Mouse (Mus musculus) left cerebral cortex, postnatal 4 days (tissue): ENCODE data around the gene Camta1. TPM values are rescaled to one million over a fixed set of nuclear protein-coding genes. Genes with fewer than 3 reads are reported as not detected.

Experiments used
- DNase-seq: peaks from one replicate; pipeline ENCODE4 v3.0.0-alpha.2; 2022
- intact Hi-C: fragments of 180-260 bp; cut with DNase I; formaldehyde crosslinking; loops from one replicate; pipeline ENCODE4 v1.15.1; 2025
- total RNA-seq, 2 experiments: library from RNA; stranded (reverse); gene quantifications; 2 replicates each; pipeline ENCODE4 v1.2.3; 2021

Camta1 gene
- total RNA-seq, 2 experiments from 2014 or later = 198 to 204 TPM

DNA sequence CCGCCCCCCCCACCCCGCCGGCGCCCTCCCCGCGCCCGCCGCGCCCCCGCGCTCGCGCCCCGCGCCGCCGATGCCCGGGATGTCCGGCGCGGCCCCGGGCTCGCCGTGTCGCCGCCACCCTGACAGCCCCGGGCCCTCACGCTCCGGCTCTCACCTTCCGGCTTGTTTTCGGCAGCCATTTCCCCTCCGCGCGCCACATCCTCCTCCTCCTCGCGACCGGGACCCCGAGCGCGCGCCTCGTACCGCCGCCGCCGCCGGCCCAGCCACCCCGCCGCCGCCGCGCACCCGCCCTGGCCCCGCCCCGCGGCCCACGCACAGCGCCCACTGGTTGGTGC, 238 bp downstream of the Camta1 start:
- intact Hi-C loops = no loop called here
- no peak for DNase-seq

DNA sequence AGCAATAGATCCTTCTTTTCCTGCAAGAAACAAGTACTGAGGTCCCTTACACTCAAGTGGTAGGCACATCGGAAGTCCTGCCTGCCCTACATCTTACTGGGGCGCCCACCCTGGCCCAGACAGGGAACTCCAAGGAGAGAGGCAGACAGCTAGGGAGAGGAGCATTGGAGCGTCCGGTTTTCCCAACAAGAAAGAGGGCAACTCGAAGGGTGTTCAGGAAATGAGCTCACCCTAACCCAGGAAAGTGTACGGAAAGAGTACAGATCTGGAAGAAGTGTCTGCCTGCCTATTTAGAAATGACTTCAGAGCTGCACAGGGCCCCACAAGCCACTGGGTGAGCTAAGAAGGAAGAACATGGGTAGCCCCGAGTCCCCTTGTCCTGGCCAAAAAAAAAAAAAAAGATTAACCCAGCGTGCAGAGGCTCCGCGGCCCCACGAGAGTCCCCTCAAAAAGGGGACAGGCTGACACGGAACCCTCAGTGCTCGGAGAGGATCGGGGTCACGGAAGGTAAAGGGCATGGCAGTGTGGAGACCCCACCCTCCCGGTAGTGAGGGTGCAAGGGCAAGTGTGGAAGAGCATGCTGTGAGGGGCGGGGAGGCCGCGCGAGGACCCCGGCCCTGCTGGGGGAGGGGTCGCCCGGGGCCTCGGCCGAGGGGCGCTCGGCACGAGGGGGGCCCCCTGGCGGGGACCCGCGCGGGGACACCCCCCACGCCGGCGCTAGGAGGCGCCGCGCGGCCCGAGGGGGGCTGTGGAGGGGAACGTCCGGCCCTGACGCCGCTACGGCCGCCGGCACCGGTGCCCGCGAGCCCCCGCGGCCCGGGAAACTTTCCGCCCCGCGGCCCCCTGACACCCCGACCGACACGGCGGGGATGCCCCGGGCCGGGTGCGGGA, 990 bp downstream of the Camta1 start:
- intact Hi-C loops = no loop called here
- peak; percentile 27 for DNase-seq

DNA sequence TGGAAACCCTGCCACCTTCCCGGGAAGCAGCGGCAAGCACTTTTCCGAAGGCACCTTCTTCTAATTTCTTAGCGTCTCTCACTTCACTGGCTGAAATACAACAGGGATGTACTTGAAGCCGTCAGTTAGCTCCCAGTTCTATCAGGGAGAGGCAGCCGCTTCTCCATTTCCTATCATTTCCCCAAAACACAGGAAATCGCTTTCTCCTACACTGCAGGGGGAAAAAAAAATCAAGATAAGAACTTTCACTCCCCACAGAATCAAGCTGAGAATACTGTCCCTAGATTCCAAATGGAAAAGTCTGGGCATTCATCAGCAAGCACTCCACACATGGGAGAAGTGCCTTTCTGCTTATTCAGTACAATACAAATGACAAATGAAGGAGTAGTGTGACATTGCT, 2.4 kb downstream of the Camta1 start:
- intact Hi-C loops = loop anchor here (10.0 kb wide), 1 partner anchor 374 kb away; no protein-coding TSS in a partner anchor
- DNase-seq = no peak

DNA sequence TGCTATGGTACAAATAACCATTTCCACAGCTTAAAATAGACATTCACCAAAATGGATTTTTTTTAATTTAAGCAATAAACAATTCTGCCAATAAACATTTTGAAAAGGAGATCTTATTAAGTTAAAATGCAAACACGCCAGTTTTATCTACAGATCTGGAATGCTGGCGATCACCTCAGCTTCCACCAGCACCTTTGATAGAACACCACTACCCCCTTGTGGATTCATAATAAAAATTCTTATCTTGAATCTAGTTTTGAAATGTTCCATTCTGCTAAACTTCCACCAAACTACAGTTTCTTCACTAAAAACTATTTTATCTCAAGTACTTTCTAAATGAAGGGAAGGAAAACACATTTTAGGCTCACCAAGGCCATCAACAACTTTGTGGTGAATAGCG, 7.7 kb downstream of the Camta1 start:
- DNase-seq = no peak
- intact Hi-C loops = loop anchor here (5.0 to 10.0 kb wide), 2 partner anchors 369 to 702 kb away; no protein-coding TSS in a partner anchor

DNA sequence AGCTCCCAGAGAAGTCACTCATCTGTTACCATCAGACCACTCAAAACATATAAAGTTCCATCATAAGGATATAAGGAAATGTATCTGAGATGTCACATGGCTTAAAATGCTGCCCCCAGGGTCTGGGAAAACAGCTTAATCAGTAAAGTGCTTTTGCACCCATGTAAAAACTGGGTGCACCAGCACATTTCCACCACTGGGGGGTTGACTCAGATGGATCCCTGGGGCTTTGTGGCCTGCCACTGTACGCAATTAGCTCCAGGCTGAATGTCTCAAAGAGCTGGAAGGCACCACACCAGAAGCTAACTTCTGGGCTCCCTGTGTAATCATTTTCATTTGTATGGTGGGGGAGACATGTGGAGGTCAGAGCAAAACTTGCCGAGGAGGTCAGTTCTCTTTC, 10.5 kb downstream of the Camta1 start:
- DNase-seq = peak; percentile 45
- intact Hi-C loops = loop anchor here (5.0 to 10.0 kb wide), 2 partner anchors 366 to 699 kb away; no protein-coding TSS in a partner anchor

DNA sequence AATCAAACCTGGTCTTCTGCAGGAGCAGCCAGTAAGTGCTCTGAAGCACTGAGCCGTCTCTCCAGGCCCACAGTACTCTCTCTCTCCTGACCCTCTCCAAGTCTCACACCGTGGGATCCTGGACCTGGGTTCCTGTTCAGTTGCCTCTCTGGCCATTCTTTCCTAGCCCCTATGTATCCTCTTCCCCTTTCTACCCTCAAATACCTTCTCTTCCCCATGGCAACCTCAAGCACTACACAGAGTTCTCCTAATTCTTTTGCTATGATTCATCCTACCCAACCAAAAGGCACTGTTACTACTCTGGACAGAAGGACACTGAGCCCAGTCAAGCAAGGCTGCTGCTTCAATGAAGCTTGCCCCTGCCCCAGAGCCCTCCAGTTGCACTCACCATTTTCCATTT, 19.1 kb downstream of the Camta1 start:
- intact Hi-C loops = no loop called here
- no peak for DNase-seq

DNA sequence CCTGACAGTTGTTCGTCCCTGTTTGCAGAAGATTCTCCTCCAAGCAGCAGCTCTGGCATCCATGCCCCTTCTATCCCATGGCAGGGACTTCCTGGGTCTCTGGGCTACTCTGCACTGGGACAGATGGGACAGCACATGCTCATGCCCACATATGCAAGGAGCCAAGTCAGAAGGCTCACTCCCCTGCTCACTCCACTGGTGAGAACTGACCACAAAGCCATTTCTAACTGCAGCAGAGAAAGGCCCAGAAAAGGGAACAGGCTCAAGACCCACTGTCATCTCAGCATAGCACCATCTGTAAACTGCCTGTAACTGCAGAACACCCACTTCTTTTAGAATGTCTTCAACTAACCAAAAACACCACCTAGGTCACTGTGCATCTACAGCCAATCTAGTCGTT, 23.2 kb downstream of the Camta1 start:
- intact Hi-C loops = no loop called here
- peak; percentile 17 for DNase-seq

DNA sequence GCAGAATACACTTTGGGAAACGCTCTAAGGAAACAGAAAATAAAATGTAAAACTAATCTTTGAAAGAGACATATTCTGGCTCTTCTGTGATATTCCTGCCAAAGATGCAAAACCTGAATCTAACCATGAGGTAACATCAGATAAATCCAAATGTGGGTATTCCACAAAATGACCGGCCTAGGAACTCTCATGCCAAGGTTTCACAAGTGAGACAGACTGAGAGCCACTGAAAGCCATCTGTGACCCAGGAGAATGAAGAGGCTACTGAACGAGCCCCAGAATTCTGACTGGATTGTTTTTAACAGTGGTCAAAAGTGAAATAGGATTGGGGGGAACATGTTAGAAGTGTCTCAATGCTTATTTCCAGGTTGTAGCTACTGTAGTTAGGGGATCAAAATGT, 25.8 kb downstream of the Camta1 start:
- DNase-seq = no peak
- intact Hi-C loops = no loop called here

DNA sequence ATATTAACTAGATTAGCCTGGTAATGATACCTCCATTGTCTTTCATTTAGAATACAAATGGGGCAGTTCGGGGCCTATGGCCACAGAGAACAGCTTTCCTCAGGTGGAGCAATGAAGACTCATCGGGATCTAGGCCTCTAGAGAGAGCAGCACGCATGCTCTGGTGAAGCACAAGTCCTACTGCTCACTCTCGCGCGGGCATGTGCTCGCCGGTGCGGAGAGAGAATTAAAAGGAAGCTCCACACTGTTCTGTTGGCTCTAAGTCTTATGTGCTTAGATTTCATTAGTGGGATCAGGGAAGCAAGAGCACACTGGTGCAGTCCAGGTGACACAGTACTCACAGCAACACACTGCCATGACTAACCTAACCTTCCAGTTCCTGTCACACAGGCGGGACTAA, 27.1 kb downstream of the Camta1 start:
- intact Hi-C loops = no loop called here

DNA sequence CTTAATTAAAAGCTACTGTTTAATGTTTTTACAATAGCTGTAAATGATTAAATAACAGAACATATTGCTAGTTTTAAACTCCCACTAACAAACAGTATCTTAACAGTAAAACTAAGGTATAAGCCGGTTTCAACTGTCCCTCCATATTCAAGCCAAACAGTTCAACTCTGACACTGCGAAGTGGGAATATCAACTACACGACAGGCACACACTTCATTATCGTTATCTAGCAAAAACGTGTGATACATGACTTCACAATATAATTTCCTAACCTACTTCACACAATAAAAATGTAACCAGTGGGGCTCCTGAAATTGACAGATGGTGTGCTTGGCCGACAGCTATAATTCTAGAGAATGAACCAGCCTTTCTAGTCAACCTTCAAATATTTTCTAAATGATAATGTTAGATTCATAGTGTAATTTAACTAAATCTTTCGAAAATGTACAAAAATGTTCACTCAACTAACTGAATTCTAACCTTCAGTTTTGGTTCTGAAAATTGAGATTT, 27.7 kb downstream of the Camta1 start:
- DNase-seq = no peak
- intact Hi-C loops = no loop called here

More for the DNA sequence above, 27.1 kb downstream of the Camta1 start:
- peak; percentile 19 for DNase-seq

DNA sequence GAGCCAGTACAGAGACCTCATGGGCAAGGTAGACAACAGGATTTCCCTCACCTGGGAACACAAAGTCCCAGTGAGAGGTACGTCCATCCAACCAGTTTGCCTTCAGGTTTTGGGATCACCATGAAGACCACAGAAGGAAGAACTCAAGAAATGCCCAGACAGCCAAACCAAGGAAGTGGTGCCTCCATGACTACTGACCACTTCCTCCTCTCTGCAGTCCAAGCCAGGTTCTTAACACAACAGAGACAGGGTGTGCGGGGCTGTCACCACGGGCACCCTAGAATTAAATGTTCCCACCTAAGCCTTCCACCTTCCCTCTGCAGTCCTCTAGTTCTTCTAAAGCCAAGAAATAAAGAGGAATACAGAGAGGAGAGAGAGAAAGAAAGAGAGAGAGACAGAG, 33.8 kb downstream of the Camta1 start:
- intact Hi-C loops = no loop called here
- no peak for DNase-seq

DNA sequence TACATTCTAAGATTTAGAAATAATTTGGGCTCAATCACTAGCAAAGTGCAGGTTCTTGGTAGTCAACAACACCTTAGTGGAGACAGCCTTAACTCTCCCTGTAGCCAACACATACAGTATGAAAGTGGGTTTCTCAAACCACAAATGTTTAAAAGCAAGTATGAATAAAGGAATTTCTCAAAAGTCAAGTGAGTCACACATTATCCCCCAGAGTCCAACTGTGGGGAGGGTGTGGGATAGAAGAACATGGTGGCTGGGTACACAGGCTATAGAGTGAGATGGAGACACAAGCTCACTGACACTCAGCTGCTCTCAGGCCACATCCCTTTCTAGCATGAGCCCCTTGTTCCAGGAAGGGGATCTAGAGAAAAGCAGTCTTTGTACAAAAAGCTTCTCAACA, 34.3 kb downstream of the Camta1 start:
- intact Hi-C loops = no loop called here
- DNase-seq = no peak

DNA sequence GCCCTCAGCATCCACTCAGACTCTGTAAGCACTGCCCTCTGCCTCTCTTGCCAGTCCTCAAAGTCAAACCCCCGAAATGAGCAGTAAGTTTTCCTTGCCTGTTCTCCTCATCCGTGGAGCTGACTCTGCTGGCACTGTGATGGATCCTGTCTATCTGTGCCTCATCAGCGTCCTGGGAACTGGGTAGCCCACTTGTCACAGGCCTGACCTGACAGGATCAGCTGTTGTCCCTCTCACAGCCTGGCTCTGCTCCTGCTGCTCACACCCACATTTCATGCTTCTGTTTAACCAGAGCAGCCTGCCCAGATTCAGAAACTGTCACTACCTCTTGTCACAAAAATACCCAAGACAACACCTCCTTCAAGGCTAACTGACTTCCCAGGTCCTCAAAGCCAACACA, 37.7 kb downstream of the Camta1 start:
- DNase-seq = no peak
- intact Hi-C loops = no loop called here

DNA sequence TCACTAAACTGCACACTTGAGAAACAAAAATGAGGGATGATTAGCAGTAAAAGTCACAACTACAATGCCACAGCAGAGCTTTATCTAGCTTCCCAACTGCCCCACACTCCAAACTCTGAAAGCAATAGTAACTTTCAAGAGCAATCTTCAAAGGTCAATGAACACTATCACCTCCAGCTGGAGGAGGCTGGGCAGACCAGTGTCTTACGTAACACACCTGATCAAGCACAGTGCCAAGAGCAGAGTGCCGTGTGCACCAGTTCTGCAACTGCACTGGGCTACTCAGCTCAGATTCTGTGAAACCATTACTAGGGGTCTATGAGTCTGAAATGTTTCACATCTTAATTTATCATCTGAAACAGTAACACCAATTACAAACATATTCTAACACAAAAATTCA, 38.7 kb downstream of the Camta1 start:
- DNase-seq = no peak
- intact Hi-C loops = no loop called here

DNA sequence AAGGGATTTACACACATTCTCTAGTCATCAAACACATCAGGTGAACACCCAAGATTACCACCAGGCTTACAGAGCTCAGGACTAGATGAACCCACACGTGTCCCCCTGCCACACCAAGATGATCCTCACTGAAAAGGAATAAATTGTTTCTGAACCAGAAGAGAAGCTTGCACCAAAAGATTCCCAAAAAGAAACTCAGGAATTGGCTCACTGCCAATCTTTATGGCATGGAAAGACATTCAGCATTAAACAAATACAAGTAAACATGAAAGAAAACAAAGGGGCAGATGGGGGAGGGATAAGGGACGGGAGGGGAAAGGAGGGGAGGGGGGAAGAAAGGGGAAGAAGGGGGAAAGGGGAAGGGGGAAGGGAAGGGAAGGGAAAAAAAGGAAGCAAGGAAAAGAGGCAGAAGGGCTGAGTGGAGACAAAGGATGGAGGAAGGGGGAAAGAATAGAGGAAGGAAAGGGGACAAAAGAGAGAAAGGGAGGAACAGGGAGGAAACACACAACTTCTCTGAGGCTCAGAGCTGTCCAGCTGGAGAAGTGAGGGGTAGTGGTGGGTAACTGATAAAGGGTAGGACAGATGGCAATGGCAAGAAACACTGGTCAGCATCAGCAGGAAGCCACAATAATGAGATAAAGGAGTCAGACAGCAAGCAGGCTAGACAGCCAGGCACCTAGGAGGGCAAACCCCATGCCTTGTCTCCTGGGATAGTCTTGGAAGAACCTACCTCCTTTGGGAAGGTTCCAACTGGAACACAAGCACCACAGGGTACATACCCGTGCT, 43.5 kb downstream of the Camta1 start:
- intact Hi-C loops = no loop called here

DNA sequence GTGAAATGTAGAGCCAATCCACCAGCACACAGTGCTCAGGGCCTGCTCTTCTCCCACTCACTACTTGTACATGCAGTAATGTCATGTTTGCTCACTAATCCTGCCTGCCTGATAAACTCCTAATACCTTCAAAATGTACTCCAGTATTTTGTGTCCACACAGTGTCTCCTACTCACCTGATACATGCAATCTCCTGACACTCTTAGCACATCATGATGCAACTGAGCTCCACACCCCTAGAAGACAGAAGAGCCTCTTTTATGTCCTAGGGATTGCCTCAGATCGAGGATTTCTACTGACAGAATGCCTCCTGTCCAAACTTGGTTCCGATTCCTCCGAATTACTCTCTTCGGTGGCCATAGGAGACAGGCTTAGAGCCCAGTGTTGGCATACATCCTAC, 48.0 kb downstream of the Camta1 start:
- intact Hi-C loops = no loop called here
- DNase-seq = no peak

More for the DNA sequence above, 43.5 kb downstream of the Camta1 start:
- DNase-seq = no peak

DNA sequence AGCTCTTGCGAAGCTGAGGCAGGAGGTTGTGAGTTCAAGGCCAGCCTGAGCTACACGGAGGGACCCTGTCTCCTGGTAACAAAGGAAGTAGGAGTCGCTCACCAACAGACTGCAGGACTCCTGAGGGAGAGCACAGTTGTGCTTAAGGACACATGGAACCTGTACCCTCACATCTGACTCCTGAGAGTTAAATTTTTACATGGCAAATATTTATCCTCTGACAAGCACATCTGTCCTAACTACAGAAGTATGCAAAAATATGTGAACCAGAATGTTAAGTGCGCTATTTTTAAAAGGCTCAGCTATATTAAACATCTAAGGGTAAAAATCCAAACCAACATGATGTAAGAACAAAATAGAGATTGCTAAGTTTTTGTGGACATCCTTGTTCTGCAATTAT, 56.0 kb downstream of the Camta1 start:
- intact Hi-C loops = no loop called here
- DNase-seq = no peak

DNA sequence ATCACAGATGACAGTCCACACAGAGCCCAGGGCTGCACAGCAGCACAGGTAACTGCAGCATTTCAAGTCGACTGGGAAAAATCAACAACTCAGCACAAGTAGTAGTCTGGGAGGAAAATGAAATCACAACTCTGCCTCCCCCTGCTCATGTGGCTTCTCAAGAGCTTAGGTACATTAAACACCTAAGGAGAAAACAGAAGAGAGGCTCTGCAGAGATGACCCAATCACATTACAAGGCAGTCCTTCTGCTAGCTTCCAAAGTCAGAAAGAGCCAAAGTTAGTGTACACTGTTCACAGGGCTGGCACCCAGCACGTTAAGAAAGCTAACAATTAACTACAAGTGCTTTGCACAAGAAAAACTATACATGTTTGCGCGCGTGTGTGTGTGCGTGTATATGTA, 56.6 kb downstream of the Camta1 start:
- intact Hi-C loops = no loop called here
- DNase-seq = no peak

DNA sequence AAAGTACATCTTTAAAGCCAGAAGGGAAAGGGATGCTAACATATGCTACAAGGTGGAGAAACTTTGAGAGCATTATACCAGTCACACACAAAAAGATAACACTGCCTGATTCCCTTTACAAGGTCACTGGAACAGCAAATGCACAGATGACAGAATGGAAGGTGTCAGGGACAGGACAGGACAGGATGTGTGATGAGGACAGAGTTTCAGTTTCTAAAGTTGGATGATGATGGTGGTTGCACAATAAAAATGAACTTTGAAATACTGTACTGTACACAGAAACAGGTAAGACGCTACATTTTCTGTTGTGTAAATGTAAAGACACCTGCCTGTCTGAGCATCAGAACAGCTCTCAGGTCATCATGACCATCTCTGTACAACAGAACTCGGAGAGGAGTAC, 57.5 kb downstream of the Camta1 start:
- DNase-seq = no peak
- intact Hi-C loops = no loop called here

DNA sequence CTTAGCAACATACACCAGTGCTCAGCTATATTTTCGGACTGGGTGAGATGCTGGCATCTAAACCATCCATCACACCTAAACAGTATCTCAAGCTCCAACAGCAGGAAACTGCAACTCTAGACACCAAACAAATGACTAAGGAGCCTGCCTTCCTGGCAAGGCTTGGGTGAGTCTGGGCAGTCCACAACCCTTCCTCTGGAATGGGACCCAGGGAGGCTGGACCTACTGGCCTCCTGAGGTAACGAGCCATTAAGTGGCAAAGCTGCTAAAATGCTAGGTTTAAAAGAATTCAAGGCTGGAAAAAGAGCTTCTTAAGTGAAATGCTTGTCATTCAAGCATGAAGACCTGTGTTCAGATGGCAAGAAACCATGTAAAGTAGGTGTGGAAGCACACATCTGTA, 63.0 kb downstream of the Camta1 start:
- no peak for DNase-seq
- intact Hi-C loops = no loop called here

DNA sequence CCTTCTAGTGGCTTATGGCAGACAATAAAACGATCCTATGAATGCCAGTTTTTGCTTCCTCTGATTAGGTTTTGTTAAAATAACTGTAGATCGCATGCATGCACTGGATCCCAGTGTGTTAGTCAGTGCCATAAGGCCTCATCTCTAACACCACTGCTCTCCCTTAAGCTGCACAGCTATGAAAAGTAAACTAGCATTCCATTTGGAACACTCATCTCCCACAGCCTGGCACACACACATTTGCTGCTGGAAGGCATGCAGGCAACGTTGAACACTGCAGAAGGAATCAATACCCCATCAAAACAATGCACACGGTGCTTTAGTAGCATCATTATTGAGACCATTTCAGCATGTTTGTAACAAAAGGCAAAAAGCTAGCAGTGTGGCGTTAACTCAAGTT, 68.0 kb downstream of the Camta1 start:
- intact Hi-C loops = no loop called here
- DNase-seq = no peak
